Mouse (Mus musculus): ENCODE measurements around the gene Wipf2. TPM values are rescaled to one million over a fixed set of nuclear protein-coding genes. Genes with fewer than 3 reads are reported as not detected.
"Not testable (repeated sequence)": the region's sequence is repeated elsewhere in the genome, so short reads cannot be mapped to it uniquely, and the experiment has no call there.

Wipf2 gene
- total and polyA plus RNA-seq, 3 experiments = 2.9 to 7.1 TPM; not detected in 1

- H3K27me3 ChIP-seq (ENCODE audit: control insufficient read depth in 1 of 2, insufficient read depth in 2 of 2, low read length in 2 of 2); H3K4me3 ChIP-seq (ENCODE audit: control insufficient read depth in 1 of 2, insufficient read depth in 1 of 2, low read depth in 2 of 2, low read length in 2 of 2); H3K27ac ChIP-seq (ENCODE audit: control insufficient read depth, low read depth, low read length); H3K79me2 ChIP-seq (ENCODE audit: control insufficient read depth, insufficient read depth, low read length, poor library complexity); DNase-seq (ENCODE audit: low read depth, low spot score); H3K9me3 ChIP-seq (replicated peaks; ENCODE audit: insufficient read depth, low read length); H3K9ac ChIP-seq (ENCODE audit: control insufficient read depth, low read depth, low read length, poor library complexity, severe bottlenecking); H3K36me3 ChIP-seq (ENCODE audit: control insufficient read depth in 1 of 2, insufficient read depth in 2 of 2, low read length in 2 of 2): not testable (repeated sequence)
- H3K4me1 ChIP-seq (ENCODE audit: control insufficient read depth in 1 of 2, insufficient read depth in 2 of 2, low read length in 2 of 2) = peaks cover 11 to 24% of the 10 kb centered on the region in 2 experiments; a peak in 3 of 4 replicates
These were observed 70.4 kb downstream of the Wipf2 start for GRCm38 (mm10) chr11:98933847-98934246.

GRCm38 (mm10) chr11:98934367-98934766 is 70.9 kb downstream of the Wipf2 start:
- TF ChIP-seq POLR2A (IDR thresholded peaks at IDR 0.05; ENCODE audit: control insufficient read depth in 1 of 2, insufficient read depth in 1 of 2, low read depth in 1 of 2, low read length in 2 of 2, poor library complexity in 1 of 2) (no peak), TBP (IDR thresholded peaks at IDR 0.05; ENCODE audit: low read depth, low read length) (no peak), MAX (IDR thresholded peaks at IDR 0.05; ENCODE audit: low read length) (no peak), KAT2A (conservative IDR thresholded peaks at IDR 0.05; ENCODE audit: low read depth, low read length) (no peak), MYB (IDR thresholded peaks at IDR 0.05; ENCODE audit: low read depth, low read length) (no peak), E2F4 (IDR thresholded peaks at IDR 0.05; ENCODE audit: borderline replicate concordance, low read depth, low read length) (no peak), NELFE (IDR thresholded peaks at IDR 0.05; ENCODE audit: low read depth, low read length) (no peak), GABPA (IDR thresholded peaks at IDR 0.05; ENCODE audit: low read depth, low read length) (no peak), SMC3 (IDR thresholded peaks at IDR 0.05; ENCODE audit: low read depth, low read length) (no peak), MAFK (IDR thresholded peaks at IDR 0.05; ENCODE audit: borderline replicate concordance, low read depth, low read length) (no peak), CHD1 (IDR thresholded peaks at IDR 0.05; ENCODE audit: low read depth, low read length) (no peak), NRF1 (IDR thresholded peaks at IDR 0.05; ENCODE audit: insufficient read depth, low read depth, low read length, poor library complexity, severe bottlenecking) (no peak)
- Histone ChIP-seq H3K4me3 (ENCODE audit: control insufficient read depth in 1 of 2, insufficient read depth in 1 of 2, low read depth in 2 of 2, low read length in 2 of 2) (no peak overlapping the region), H3K9me3 (replicated peaks; ENCODE audit: insufficient read depth, low read length) (no peaks in the 10 kb centered on the region), H3K27me3 (ENCODE audit: control insufficient read depth in 1 of 2, insufficient read depth in 2 of 2, low read length in 2 of 2) (no peaks in the 10 kb centered on the region), H3K36me3 (ENCODE audit: control insufficient read depth in 1 of 2, insufficient read depth in 2 of 2, low read length in 2 of 2) (peaks cover 0 to 4% of the 10 kb centered on the region in 2 experiments; a peak in 2 of 4 replicates), H3K79me2 (ENCODE audit: control insufficient read depth, insufficient read depth, low read length, poor library complexity) (peaks cover 9% of the 10 kb centered on the region), H3K27ac (ENCODE audit: control insufficient read depth, low read depth, low read length) (no peak overlapping the region), H3K9ac (ENCODE audit: control insufficient read depth, low read depth, low read length, poor library complexity, severe bottlenecking) (no peak overlapping the region), H3K4me1 (ENCODE audit: control insufficient read depth in 1 of 2, insufficient read depth in 2 of 2, low read length in 2 of 2) (peaks cover 11 to 24% of the 10 kb centered on the region in 2 experiments; a peak in 3 of 4 replicates)
- DNase-seq (ENCODE audit: low read depth, low spot score) = no peak

- Histone ChIP-seq H3K9ac (ENCODE audit: control insufficient read depth, low read depth, low read length, poor library complexity, severe bottlenecking) (no peak overlapping the region), H3K36me3 (ENCODE audit: control insufficient read depth in 1 of 2, insufficient read depth in 2 of 2, low read length in 2 of 2) (peaks cover 0 to 4% of the 10 kb centered on the region in 2 experiments; a peak in 2 of 4 replicates), H3K4me1 (ENCODE audit: control insufficient read depth in 1 of 2, insufficient read depth in 2 of 2, low read length in 2 of 2) (peaks cover 11 to 24% of the 10 kb centered on the region in 2 experiments; a peak in 3 of 4 replicates), H3K79me2 (ENCODE audit: control insufficient read depth, insufficient read depth, low read length, poor library complexity) (peaks cover 12% of the 10 kb centered on the region), H3K4me3 (ENCODE audit: control insufficient read depth in 1 of 2, insufficient read depth in 1 of 2, low read depth in 2 of 2, low read length in 2 of 2) (no peak overlapping the region), H3K9me3 (replicated peaks; ENCODE audit: insufficient read depth, low read length) (no peaks in the 10 kb centered on the region), H3K27me3 (ENCODE audit: control insufficient read depth in 1 of 2, insufficient read depth in 2 of 2, low read length in 2 of 2) (no peaks in the 10 kb centered on the region), H3K27ac (ENCODE audit: control insufficient read depth, low read depth, low read length) (no peak overlapping the region)
- TF ChIP-seq KAT2A (conservative IDR thresholded peaks at IDR 0.05; ENCODE audit: low read depth, low read length) = no peak
- TF ChIP-seq POLR2AphosphoS2 (IDR thresholded peaks at IDR 0.05; ENCODE audit: low read length) = no peak
- TF ChIP-seq EP300 (IDR thresholded peaks at IDR 0.05; ENCODE audit: low read depth in 1 of 2, low read length in 2 of 2) = no peak
- no peak for TF ChIP-seq JUND (IDR thresholded peaks at IDR 0.05; ENCODE audit: low read depth, low read length)
- TF ChIP-seq ZMIZ1 (IDR thresholded peaks at IDR 0.05; ENCODE audit: low read depth, low read length) = no peak
- no peak for DNase-seq (ENCODE audit: low read depth, low spot score)
These were observed 71.7 kb downstream of the Wipf2 start for GRCm38 (mm10) chr11:98935123-98935522.

Data from MEL (cell line).